Mouse (Mus musculus): ENCODE data around the gene Gm7356.

DNA sequence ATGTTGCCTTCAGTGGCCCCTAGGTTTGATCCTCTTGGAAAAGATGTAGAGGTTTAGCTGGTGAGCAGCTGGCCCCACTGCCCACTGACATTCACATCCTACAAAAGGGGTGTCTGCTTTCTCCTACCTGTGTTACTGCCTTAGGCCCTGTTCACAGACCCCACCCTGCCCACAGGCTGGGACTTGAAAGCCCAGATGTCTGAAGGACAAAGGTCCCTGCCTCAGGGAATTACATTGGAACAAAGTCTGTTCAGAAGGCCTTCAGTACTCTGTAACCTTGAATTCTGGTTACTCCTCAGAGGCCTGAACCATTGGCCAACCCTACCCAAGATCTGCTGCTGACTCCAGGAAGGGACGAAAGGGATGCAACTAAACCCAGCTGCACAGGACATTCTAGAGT is 15.8 kb downstream of the Gm7356 start:
- no peak for TF ChIP-seq POLR2A (IDR thresholded peaks at IDR 0.05; ENCODE audit: low read depth, low read length)
- no peak for TF ChIP-seq CTCF (IDR thresholded peaks at IDR 0.05; ENCODE audit: extremely low read depth, insufficient read length, insufficient replicate concordance, low read depth, low read length)

Measured in small intestine, adult 2 months (tissue).